Mouse (Mus musculus): Measurements from ENCODE around the gene Eef1akmt4.

Gene Eef1akmt4

DNA sequence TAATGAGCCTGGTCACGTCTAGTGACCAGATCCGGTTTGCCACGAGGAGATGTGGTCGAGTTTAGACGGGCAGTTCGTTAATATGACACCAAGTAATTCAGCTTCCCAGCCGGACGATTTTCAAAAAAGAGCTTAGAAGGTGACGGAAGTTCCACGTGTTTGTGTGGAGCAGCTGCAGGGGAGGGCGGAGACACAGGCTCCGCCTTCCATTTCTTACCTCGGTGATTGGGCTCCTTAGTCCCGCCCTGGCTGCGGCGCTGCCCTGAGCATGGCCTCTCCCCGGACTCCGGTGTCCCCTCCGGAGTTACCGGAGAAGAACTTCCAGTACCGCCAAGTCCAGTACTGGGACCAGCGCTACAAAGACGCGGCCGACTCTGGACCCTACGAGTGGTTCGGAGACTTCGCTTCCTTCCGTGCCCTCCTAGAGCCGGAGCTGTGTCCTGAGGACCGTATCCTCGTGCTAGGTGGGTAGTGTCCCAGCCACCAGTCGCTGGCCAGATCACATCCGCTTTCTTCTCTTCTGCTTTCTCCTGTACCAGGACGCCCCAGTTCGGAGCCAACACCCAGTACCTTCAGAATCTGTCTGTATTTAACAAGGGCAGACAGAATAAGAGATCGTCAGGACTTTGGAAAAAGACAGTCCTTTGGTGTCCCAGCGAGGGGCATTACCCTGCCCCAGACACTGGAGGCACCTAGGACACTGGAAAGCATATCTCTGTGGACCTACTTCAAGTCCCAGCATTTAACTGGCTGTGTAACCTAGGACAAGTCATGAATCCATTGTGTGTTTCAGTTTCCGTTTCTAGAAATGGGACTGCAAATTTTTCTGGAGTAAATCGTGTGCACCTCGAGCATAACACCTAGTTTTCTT is at the start of gene Eef1akmt4, which contains the start of the genes Gm49333 and Alg3:
Gene Eef1akmt4 (plus strand): TSS at position 237 of the 871 bp plus-strand sequence.
Gene Gm49333 (plus strand): TSS at position 254 of the 871 bp plus-strand sequence.
Gene Alg3 (minus strand): TSS at position 379 of the 871 bp plus-strand sequence.
- peak; percentile 85 for DNase-seq

DNA sequence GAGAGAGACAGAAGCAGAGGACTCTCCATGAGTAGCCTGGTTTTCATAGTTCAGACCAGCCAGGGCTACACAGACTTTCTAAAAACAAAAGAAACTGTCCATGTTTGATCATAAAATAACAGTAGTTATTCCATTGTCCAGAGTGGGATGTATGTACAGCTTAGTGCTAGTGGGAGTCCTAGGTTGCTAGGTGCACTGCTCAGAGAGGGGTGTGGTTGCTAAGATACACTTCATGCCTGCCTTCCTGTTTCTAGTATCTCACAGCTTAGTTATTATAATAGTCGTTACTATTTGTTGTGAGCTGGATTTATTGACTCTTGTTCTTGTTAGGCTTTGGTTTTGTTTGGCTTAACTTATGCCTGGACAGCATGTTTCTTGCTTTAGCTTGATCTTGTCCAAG is 46.3 kb upstream of the Eef1akmt4 start:
- no peak for DNase-seq

DNA sequence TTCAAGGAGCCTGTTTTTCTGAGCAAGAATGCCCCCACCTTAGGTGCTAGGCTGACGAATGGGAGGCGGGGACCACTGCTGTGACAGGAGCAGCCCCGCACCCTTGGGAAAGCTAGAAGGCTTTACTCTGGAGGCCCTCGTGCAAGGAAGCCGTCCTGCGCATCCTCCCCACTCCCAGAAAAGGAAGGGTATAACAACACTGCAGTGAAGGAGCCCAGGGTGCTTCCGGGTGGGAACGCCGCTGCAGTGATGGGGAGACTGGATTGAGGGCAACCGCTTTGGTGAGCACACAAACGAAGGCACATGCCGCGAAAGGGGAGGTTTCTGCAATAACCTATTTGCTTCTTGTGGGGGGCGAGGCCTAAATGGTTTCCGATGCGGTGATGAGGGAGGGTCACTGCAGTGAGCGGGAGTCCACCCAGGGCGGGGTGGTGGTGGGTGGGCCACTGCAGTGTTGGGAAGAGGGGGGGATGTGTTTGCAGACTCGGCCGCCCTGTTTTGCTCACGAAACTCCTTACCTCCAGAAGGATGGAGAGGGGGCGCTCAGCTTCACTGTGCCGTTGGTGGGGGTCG is 21.9 kb upstream of the Eef1akmt4 start, which contains the start of gene Vwa5b2:
Gene Vwa5b2 (plus strand): TSS at position 106 of the 573 bp plus-strand sequence.
- no peak for DNase-seq

DNA sequence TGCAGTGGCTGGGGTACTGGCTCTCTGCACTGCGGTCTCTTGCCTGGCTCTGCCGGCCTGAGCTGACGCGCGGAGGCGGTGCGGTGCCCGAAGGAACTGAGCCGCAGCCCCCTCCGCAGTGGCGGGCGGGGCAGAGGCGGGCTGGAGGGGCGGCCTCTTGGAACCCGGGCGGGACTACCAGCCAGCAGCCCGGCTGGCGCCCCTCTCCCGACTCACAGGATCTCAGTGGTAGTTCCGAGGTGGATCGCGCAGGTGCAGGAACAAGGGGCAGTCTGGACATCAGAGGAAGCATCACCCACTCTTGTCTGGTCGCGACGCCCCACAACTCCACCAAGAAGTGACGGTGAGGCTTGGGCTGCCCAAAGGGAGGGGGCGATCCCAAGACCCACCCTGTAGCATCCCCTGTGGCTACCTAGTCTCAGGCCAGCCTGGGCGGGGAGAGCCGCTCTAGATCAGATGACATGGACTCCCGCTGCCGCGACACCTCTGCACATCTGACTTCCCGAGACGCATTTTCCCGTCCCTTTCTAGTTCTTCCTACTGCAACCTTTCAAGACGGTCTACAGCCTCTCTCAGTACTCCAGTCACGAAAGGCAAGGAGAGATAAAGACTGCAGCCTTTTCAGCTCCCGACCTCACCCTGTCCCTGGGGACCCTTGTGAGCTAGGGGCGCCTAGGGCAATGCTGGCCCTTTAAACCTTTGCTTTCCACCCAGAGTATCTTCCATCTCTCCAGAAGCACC is 21.3 kb upstream of the Eef1akmt4 start:
- DNase-seq: peak; percentile 26

DNA sequence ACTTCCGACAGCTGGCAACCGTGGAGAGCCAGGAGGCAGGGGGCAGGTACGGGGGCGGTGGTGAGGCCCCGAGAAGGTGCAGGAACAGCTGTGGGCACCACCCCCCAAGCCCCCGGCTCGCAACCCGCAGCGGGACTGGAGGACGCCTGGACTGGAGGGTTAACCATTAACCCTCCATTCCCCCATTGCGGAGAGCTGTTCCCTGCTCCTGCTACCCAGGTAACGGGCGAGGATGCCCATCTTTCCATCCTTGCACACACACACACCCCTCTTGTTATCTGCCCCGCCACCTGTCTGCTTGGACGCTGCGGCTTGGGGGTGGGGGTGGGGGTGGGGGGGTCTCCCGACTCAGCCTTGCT is 20.7 kb upstream of the Eef1akmt4 start:
- no peak for DNase-seq

DNA sequence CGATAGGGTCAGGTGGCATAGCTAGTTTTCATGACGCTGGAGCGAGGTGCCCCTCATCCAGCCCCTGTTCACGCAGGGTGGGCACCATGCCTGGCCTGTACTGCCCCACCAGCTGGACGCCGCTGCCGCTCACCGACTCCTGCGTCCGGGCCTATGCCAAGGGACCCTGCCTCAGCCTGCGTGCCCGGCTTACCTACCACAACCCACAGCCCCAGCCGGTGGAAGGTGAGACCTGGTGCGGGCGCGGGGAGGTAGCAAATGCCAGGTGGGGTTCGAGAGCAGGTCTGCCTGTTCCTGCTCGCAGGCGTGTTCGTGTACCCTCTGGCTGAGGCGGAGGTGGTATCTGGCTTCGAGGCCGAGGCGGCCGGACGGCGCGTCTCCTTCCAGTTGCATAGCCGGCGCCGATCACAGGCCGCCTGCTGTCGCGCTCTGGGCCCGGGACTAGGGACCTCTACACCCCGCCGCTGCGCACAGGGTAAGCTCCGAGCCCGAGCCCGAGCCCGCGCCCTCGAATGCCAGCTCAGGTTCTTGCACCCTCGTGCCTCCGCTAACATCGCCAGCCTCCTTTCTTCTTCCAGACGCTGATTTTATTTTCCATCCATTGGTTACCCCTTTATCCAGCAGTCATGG is 20.2 kb upstream of the Eef1akmt4 start:
- peak; percentile 36 for DNase-seq

DNA sequence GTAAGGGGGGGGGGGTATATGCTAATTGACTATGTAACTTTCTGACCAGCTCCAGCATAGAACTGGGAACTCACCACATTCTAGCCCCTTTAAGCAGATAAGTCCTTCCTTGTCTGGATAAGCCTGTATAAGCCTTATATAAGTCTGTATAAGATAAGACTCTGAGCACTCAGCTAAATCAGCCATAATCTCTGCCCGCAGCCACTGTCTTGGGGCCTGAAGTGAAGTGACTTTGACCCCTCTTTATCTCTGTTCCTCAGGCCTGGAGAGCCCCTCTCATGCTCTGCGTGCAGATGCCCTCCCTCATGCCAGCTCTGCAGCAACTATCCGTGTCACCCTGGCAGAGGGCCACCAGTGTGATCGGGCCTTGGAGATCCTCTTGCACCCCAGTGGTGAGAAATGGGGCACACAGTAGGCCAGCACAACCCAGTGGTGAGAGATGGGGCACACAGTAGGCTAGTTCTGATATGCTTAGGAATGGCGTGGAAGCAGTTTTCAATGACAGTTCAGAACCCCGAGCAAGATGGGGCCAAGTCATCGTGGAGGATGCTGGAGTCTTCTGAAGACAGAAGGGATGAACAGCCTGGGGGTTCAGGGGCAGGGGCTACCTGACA is 16.2 kb upstream of the Eef1akmt4 start:
- DNase-seq: no peak

DNA sequence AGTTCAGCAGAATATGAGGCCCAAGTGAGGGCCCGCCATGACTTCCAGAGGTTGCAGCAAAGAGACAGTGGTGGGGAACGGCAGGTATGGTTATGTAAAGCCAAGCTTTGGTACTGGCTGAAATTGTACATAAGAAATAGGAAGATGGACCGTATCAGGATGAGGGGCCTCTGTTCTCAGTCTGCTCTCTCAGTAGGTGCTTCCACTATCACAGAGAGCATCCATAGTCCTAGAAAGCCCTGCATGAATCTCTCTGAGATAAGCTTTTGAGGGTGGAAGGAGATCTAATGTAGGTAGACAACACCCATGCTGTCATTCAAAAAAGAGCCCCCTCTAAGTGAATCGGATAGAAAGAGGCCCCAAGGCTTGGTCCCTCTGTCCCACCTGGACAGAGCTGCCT is 15.7 kb upstream of the Eef1akmt4 start:
- DNase-seq: no peak

DNA sequence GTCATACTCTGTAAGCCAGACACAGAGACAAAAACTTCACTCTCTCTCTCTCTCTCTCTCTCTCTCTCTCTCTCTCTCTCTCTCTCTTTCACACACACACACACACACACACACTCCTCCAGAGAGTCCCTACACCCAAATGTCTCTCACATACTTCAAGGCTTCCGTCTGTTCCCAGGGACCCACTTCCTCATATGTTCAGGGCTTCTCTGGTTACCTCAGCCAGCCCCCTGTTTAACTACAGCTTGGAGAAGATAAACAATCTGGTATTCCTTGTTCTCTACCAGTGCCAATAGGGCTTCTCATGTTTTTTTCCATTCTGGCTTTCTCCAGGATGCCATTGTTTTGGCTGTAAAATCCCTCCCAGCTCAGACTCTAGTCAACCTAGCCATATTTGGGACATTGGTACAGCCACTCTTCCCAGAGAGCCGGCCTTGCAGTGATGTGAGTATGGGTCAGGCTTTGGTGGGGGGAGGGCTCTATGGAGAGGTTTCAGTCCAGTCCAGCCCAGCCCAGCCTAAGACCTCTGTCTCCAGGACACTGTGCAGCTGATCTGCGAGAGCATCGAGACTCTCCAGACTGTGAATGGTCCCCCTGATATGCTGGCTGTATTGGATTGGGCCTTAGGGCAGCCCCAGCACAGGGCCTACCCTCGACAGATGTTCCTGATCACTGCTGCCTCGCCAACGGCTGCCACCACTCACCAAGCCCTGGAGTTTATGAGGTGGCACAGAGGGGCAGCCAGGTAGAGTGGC is 14.5 kb upstream of the Eef1akmt4 start:
- DNase-seq: no peak

DNA sequence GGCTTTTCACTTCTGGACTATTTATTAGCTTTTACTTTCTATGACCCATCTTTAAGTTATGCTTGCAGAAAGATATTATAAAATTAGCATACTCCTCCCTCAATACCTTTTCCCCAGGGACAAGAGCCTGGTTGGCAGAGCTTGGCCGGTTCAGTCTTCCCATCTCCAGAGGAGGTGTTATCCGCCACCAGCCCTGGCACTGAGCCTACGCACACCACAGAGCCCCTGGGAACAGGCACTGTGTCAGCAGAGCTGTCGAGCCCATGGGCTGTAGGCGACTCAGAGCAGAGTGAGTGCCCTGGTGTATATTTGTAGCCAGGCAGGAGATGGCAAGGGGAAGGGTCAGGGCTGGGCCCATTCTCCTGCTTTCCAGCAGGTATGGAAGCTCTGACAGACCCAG is 10.9 kb upstream of the Eef1akmt4 start:
- no peak for DNase-seq

DNA sequence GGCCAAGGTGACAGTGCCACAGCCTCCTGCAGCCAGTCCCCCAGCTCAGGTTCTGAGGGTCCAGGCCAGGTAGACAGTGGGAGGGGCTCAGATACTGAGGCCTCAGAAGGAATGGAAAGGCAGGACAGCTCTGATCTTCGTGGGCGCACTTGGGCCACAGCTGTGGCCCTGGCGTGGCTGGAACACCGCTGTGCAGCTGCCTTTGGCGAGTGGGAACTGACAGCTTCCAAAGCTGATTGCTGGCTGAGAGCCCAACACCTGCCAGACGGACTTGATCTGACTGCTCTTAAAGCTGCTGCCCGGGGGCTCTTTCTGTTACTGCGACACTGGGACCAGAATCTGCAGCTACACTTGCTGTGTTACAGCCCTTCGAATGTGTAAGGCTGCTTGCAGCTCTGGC is 6.7 kb upstream of the Eef1akmt4 start:
- DNase-seq: no peak

DNA sequence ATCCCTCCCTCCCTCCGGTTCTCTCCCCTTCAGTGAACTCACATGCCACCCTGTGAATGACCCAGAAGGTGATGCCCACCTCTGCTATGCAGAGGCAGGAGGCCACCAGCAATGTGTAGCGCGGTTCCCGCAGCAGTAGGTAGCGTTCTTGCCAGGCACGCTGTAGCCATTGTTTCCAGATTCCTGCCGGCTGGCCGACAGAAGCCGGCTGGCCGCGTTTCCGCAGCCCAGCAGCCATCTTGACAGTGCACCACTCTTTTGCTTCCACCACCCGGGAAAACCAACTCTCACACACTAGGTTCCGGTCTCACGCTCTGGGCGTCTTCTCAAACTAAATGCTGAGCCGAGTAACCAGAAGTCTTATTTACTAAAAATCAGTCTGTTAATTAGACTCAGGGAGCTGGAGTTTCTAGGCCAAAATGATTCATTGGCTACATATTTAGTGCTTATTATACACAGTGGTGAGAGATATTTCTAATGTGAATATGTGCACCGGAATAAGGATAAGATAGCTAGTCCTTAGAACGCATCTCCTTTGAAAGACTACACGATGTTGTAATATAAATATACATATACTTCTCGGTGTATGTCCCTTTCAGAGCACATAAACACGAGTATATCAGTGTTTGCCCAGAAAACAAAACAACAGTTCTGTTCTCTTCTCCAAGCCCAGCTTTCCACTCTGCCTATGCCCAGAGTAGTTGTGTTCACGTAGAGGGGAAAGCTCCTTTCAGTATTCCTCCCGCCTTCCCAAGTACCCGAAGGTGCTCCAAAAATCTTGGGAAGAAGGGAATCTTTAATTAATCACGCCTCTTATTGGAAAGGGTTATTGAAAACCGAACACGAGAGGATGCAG is 664 bp upstream of the Eef1akmt4 start:
- peak; percentile 78 for DNase-seq

DNA sequence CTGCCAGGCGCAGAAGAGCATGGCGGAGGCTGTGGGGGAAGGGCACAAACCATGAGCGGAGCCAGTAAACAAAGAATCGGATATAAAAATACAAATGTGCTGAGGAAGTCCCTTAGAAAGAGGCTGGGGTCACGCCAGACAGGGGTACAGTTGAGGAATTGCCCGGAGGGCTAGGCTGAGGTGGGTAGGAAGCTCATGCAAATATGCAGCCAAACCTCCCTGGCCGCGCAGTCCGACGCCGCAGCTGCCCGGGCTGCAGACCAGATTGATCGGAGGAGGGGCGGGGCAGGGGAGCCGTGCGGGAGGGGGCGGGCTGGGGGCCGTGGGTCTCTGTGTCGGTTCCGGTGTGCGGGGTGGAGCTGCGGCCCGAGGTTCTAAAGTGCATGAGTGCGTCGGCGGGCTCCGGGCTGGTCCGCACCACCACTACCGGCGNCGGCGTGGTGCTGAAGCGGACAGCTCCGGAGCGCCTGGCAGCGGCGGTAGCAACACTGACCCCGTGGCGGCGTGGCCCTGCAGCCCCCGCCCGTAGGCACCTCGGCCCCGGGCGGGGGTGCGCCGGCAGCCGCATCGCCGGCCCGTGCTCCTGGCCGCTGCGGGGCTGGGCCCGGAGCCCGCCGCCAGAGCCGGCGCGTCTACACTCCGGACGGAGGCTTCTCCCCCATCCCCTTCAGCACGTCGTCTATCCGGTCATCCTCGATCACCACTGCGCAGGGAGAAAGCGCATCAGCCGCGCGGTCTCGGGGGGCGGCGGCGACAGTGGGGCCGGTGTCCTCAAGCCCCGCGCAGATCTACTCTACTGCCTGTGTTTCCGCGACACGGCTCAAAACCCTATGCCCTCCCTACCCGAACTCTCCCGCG is 8.4 kb downstream of the Eef1akmt4 start:
- DNase-seq: peak; percentile 36

DNA sequence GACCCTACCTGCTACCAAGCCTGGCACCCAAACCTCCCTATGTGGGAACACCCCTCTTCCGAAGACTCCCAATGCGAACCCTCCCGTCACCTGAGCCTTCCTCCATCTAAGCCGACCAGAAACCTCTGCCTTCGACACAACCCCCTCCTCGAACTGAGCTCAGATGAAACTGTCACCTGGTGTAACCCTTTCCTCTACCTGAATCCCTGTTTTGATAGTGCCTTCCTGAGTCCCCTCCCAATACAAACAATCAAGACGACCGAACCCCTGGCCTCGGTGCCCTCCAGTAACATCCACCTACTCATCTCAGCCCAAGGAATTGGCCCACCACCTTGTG is 9.0 kb downstream of the Eef1akmt4 start:
- no peak for DNase-seq

DNA sequence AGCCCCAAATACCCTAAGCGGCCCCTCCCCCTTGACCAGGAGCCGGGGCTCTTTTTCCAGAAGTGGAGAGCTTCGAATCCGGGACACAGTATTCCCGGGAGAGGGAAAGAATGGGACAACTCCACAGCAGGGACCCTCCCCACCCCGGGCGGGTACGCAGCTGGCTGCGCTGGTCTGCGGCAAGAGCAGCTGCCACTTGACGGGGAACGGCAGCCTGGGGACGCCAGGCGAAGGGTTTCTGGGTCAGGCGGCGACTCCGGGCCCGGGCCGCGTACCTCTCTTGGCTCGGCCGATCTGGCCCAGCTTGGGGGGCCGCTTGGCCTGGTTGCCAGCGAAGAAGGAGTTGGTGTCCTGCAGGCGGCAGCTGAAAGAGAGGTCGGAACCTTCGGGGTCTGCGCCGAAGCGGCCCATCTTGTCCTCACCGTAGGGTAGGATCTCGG is 9.4 kb downstream of the Eef1akmt4 start:
- DNase-seq: peak; percentile 53

DNA sequence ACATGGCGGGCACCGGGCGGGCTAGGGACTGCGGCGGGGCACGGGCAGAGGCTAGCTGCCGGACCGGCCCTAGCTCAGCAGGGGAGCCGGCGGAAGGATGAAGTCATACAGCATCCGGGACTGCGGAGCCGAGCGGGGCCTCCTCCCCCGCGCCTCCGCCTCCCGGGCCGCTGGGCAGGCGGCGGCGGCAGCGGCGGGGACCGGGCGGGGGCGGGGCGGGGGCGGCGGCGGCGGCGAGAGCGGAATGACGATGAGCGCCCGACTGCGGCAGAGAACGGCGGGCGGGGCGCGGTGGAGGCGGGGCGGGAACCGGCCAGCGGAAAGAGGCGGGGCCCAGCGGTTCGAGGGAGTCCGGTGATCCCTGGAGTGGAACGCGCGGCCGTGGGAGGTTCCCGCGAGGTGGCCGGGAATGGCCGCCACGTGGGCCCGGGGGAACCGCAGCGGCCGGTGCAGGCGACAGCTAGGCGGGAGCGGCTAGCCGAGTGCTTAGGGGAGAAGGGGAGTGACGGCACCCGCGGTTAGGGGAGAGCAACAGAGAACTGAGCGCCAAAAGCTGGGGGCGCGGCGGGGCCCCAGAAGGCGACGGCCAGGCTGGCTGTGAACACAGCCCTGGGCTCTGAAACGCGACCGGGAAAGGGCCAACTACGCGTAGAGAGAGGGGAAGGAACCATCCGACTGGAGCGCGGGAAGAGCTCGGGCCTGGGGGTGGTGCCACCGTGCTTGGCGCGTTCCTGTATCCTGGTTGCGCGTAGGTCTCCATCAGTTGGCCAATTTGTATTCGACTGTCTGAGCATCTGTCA is 10.0 kb downstream of the Eef1akmt4 start, which contains the start of gene Camk2n2:
Gene Camk2n2 (minus strand): TSS at position 97 of the 800 bp plus-strand sequence.
- peak; percentile 65 for DNase-seq

DNA sequence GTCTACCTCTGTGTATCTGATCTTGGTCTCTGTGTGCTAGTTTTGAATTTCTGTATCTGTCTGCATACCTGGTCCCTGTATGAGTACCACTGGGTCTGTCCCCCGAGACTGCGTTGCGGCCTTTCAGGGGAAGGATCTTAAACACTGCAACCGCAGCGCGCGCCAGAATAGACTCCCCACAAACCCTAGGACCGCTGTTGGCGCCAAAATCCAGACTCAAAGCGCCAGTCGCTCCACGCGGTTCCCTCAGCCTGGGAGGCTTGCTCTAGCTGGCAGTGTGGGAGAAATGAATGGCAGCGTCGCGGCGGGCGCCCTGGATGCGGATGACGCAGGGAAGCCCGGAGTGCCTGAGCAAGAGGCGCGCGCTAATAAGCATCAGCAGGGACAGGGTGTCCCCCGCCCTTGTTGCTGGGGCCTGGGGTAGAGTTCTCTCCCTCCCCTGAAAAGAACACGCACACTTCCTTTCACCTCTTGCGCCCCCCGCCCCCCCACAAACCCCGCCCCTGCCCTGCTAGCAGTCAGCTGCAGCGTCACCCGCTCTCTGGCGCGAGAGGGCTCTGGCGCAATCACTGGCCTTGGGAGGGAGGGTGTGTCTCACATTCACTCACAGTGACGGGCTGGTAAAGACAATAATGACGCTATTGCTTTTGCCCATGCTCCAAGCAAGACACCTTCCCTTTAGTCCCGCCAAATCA is 10.7 kb downstream of the Eef1akmt4 start:
- peak; percentile 49 for DNase-seq

DNA sequence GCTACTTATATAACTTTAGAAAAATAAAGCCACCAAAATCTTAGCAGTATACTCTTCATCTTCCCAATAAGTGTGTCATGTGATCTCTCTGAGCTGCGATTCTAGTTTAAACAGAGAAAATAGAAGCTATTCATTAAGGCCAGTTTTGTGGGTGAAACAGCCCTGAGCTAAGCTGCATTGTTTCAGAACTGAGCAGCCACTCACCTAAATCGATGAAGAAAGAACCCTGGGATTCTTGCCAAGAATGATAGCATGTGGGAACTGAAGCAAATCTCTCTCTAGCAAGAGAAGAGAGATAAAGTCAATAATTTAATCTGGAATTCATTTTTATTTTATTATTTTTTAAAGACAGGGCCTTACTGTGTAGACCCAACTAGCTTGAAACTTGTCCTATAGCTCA is 11.8 kb downstream of the Eef1akmt4 start:
- no peak for DNase-seq

Data from thymus, postnatal 4 days (tissue).